In the genomic region with DNA sequence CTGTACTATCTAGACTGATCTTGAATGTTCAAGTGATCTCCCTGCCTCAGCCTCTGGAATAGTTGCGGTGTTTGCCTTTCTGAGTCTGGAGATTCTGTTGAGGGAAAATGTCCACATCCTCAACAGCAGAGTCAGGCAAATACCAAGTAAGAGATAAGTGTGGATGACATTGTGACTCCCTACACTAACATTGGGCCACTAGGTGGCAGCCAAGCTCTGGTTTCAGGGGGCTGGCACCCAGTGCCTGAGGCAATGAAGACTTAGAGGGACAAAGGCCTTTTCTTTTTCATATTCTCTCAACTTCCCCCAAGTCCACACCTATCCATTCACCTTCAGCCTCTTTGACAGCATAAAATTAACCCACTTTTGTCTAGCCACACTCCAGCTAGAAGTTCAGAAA, we compare ENCODE assay signal across 8 mouse cellular contexts. TPM values are rescaled to one million over a fixed set of nuclear protein-coding genes. Genes with fewer than 3 reads are reported as not detected.
DNase-seq lines count a peak whose midpoint lies in the region; ATAC-seq and TF ChIP-seq lines count a peak whose summit lies in the region.

No protein-coding gene starts in this region.

- H3K4me1 ChIP-seq in intestine, postnatal 0 days (replicated peaks; ENCODE audit: control insufficient read depth, insufficient read depth, low read length), result 0 out of 2 replicates have a peak, but pooled peaks cover 3% of the 10 kb centered on the region
- peaks cover 4% of the 10 kb centered on the region; the same call in 1 of the 2 replicates for H3K4me1 ChIP-seq in limb, embryonic 10.5 days
- H3K4me1 ChIP-seq in midbrain, embryonic 15.5 days, result no peaks in the 10 kb centered on the region

- H3K4me2 ChIP-seq in intestine, postnatal 0 days (replicated peaks; ENCODE audit: low read depth), result no peak overlapping the region
- no peak overlapping the region for H3K4me2 ChIP-seq in midbrain, embryonic 15.5 days

- WGBS in intestine, postnatal 0 days, result 38% methylated on average over 1 of the region's 1 CpGs
- WGBS in limb, embryonic 10.5 days, result 36% methylated on average over 1 of the region's 1 CpGs
- WGBS in midbrain, embryonic 15.5 days, result 27% methylated on average over 1 of the region's 1 CpGs

- H3K9me3 ChIP-seq in intestine, postnatal 0 days (ENCODE audit: control insufficient read depth), result no peaks in the 10 kb centered on the region
- H3K9me3 ChIP-seq in limb, embryonic 10.5 days (replicated peaks), result no peaks in the 10 kb centered on the region
- H3K9me3 ChIP-seq in midbrain, embryonic 15.5 days, result no peaks in the 10 kb centered on the region

- no peak overlapping the region for H3K9ac ChIP-seq in intestine, postnatal 0 days (ENCODE audit: low read depth, low read length)
- no peak overlapping the region for H3K9ac ChIP-seq in midbrain, embryonic 15.5 days

- peak; percentile 97 for TF ChIP-seq CTCF in intestine, postnatal 0 days (IDR thresholded peaks at IDR 0.05; ENCODE audit: low read depth)

- H3K36me3 ChIP-seq in intestine, postnatal 0 days (ENCODE audit: control insufficient read depth, insufficient read depth), result no peaks in the 10 kb centered on the region
- H3K36me3 ChIP-seq in limb, embryonic 10.5 days, result no peaks in the 10 kb centered on the region
- no peaks in the 10 kb centered on the region for H3K36me3 ChIP-seq in midbrain, embryonic 15.5 days (replicated peaks)

- H3K27me3 ChIP-seq in intestine, postnatal 0 days (replicated peaks; ENCODE audit: control insufficient read depth, insufficient read depth, low read length), result no peaks in the 10 kb centered on the region
- H3K27me3 ChIP-seq in limb, embryonic 10.5 days (ENCODE audit: low read depth, poor library complexity, severe bottlenecking), result no peaks in the 10 kb centered on the region
- H3K27me3 ChIP-seq in midbrain, embryonic 15.5 days (replicated peaks), result no peaks in the 10 kb centered on the region

- H3K4me3 ChIP-seq in intestine, postnatal 0 days (ENCODE audit: low read depth, low read length), result no peak overlapping the region
- no peak overlapping the region for H3K4me3 ChIP-seq in limb, embryonic 10.5 days
- H3K4me3 ChIP-seq in midbrain, embryonic 15.5 days, result no peak overlapping the region

- peak; percentile 46 for ATAC-seq in intestine, postnatal 0 days
- ATAC-seq in midbrain, embryonic 15.5 days (replicated peaks), result 0 out of 2 replicates have a peak, but pooled peaks have one; percentile 45

- DNase-seq in 3134 (ENCODE audit: extremely low read depth, insufficient read length, low spot score), result peak; percentile 24
- peak; percentile 84 to 89 for DNase-seq in adrenal gland, adult 18-20 months (ENCODE audit: low spot score in 2 of 2)
- peak; percentile 92 for DNase-seq in embryo, embryonic 10.5 days (ENCODE audit: low spot score)
- DNase-seq in gastrocnemius, postnatal 4 days (ENCODE audit: low spot score in 2 of 2), result peak; percentile 79 to 85
- DNase-seq in limb, embryonic 10.5 days (ENCODE audit: low spot score), result peak; percentile 82
- peak; percentile 61 to 85 for DNase-seq in spleen, postnatal 10 days (ENCODE audit: low spot score in 2 of 2)

- H3K27ac ChIP-seq in intestine, postnatal 0 days (ENCODE audit: low read depth, low read length), result no peak overlapping the region
- 0 out of 2 replicates have a peak overlapping the region, but pooled peaks have one; percentile 10 for H3K27ac ChIP-seq in limb, embryonic 10.5 days
- no peak overlapping the region for H3K27ac ChIP-seq in midbrain, embryonic 15.5 days

RNA-seq across cellular contexts. Expression of a gene that starts 15.6 kb away (rescaled TPM):
- under 1 TPM in 1 of 2 experiments, not detected in 1; 0.23 TPM for total RNA-seq in adrenal gland, adult 18-20 months (2021)
- total RNA-seq in gastrocnemius, postnatal 4 days (2021), result under 1 TPM in 1 of 2 experiments, not detected in 1; 0.10 TPM
- 0.17 and 0.30 TPM in 2 replicates for polyA plus RNA-seq in intestine, postnatal 0 days (2015; fragmentation: Nextera tagmentation; extraction: Ambion mirVana)
- polyA plus RNA-seq in limb, embryonic 10.5 days (2016; fragmentation: Nextera tagmentation; extraction: Ambion mirVana), result 1.2 and 1.5 TPM in 2 replicates
- 1.3 TPM in 2 replicates for polyA plus RNA-seq in midbrain, embryonic 15.5 days (2015; fragmentation: Nextera tagmentation; extraction: Ambion mirVana)

RNA-seq across cellular contexts. Expression of a gene that starts 20.3 kb away (rescaled TPM):
- 10 to 100 TPM; 31.9 to 35.3 TPM for total RNA-seq in adrenal gland, adult 18-20 months (2021)
- total RNA-seq in gastrocnemius, postnatal 4 days (2021), result 10 to 100 TPM; 24.2 to 26.5 TPM
- polyA plus RNA-seq in intestine, postnatal 0 days (2015; fragmentation: Nextera tagmentation; extraction: Ambion mirVana), result 31.1 and 32.0 TPM in 2 replicates
- 37.7 and 47.1 TPM in 2 replicates for polyA plus RNA-seq in limb, embryonic 10.5 days (2016; fragmentation: Nextera tagmentation; extraction: Ambion mirVana)
- polyA plus RNA-seq in midbrain, embryonic 15.5 days (2015; fragmentation: Nextera tagmentation; extraction: Ambion mirVana), result 47.2 and 48.2 TPM in 2 replicates

RNA-seq across cellular contexts. Expression of a gene that starts 32.1 kb away (rescaled TPM):
- under 1 TPM; 0.60 to 0.90 TPM for total RNA-seq in adrenal gland, adult 18-20 months (2021)
- 1 to 10 TPM in 1 of 2 experiments, under 1 TPM in 1; 0.65 to 1.5 TPM for total RNA-seq in gastrocnemius, postnatal 4 days (2021)
- 6.8 and 6.9 TPM in 2 replicates for polyA plus RNA-seq in intestine, postnatal 0 days (2015; fragmentation: Nextera tagmentation; extraction: Ambion mirVana)
- 0.06 and 0.09 TPM in 2 replicates for polyA plus RNA-seq in limb, embryonic 10.5 days (2016; fragmentation: Nextera tagmentation; extraction: Ambion mirVana)
- 7.5 and 7.9 TPM in 2 replicates for polyA plus RNA-seq in midbrain, embryonic 15.5 days (2015; fragmentation: Nextera tagmentation; extraction: Ambion mirVana)

RNA-seq across cellular contexts. Expression of a gene that starts 42.0 kb away (rescaled TPM):
- 10 to 100 TPM; 40.1 to 43.7 TPM for total RNA-seq in adrenal gland, adult 18-20 months (2021)
- total RNA-seq in gastrocnemius, postnatal 4 days (2021), result 10 to 100 TPM; 85.5 to 88.7 TPM
- 283 and 284 TPM in 2 replicates for polyA plus RNA-seq in intestine, postnatal 0 days (2015; fragmentation: Nextera tagmentation; extraction: Ambion mirVana)
- polyA plus RNA-seq in limb, embryonic 10.5 days (2016; fragmentation: Nextera tagmentation; extraction: Ambion mirVana), result 24.4 and 35.0 TPM in 2 replicates
- 72.7 and 75.6 TPM in 2 replicates for polyA plus RNA-seq in midbrain, embryonic 15.5 days (2015; fragmentation: Nextera tagmentation; extraction: Ambion mirVana)

Comparison
In these comparisons a context has a peak if more than half of its experiments do, and no peak if none do; other contexts are left out.
1. DNase-seq: peak in every context shown above with its lines; median percentile 92 in embryo, embryonic 10.5 days; 86 in adrenal gland, adult 18-20 months; 82 in gastrocnemius, postnatal 4 days; 82 in limb, embryonic 10.5 days; 73 in spleen, postnatal 10 days; 24 in 3134.